Mouse (Mus musculus) spleen, adult 2 months (tissue): ENCODE results near the gene Il20rb. TPM values are rescaled to one million over a fixed set of nuclear protein-coding genes. Genes with fewer than 3 reads are reported as not detected.

Experiments used
- DNase-seq, 2 experiments: peaks; one replicate each; pipeline versions ENCODE4 v3.0.0 to v3.0.0-alpha.2; 2012 to 2021; ENCODE audit warnings: low spot score in 2 of 2, low read depth in 1 of 2
- H3K27ac ChIP-seq: fragments of 200-500 bp; 2 replicates; pipeline ENCODE4 v1.5.1; 2012; ENCODE audit warnings: low read length, inconsistent platforms; ENCODE audit not compliant: insufficient read depth
- H3K27me3 ChIP-seq: fragments of 200-500 bp; 2 replicates; pipeline ENCODE4 v1.6.1; 2012; ENCODE audit warnings: mild to moderate bottlenecking, moderate library complexity, low read length, inconsistent platforms; ENCODE audit not compliant: control insufficient read depth, insufficient read depth
- H3K36me3 ChIP-seq: fragments of 200-500 bp; 2 replicates; pipeline ENCODE4 v1.6.1; 2012; ENCODE audit warnings: mild to moderate bottlenecking, low read length, inconsistent platforms; ENCODE audit not compliant: control insufficient read depth, insufficient read depth
- H3K4me1 ChIP-seq: fragments of 200-500 bp; 2 replicates; pipeline ENCODE4 v1.6.1; 2011; ENCODE audit warnings: inconsistent platforms; ENCODE audit not compliant: control insufficient read depth, insufficient read depth, insufficient read length
- H3K4me3 ChIP-seq: fragments of 200-500 bp; 2 replicates; pipeline ENCODE4 v1.5.1; 2011; ENCODE audit warnings: mild to moderate bottlenecking, inconsistent platforms; ENCODE audit not compliant: insufficient read depth, insufficient read length; ENCODE audit errors: extremely low read depth
- CTCF ChIP-seq: fragments of 200-500 bp; IDR thresholded peaks from 2 replicates; pipeline ENCODE4 v1.5.1; 2011; ENCODE audit warnings: mild to moderate bottlenecking, inconsistent platforms; ENCODE audit not compliant: insufficient read depth, insufficient read length, insufficient replicate concordance; ENCODE audit errors: extremely low read depth
- POLR2A ChIP-seq: fragments of 200-500 bp; IDR thresholded peaks from 2 replicates; pipeline ENCODE4 v1.6.1; 2011; ENCODE audit warnings: low read depth, low read length, inconsistent platforms
- WGBS: fragments of 180-500 bp; shearing (Covaris S2); methylation state at CpG from one replicate; pipeline ENCODE4 v1.1.7; 2018; 5-methylcytosine and 5-hydroxymethylcytosine counted together
- polyA plus RNA-seq: library from polyadenylated mRNA; depleted of rRNA; stranded (reverse); fragments of >200 nt; gene quantifications from 2 replicates; pipeline ENCODE4 v1.2.3, GENCODE M21; 2012

Il20rb gene
- polyA plus RNA-seq, 1 experiment: 0.68 TPM

DNA sequence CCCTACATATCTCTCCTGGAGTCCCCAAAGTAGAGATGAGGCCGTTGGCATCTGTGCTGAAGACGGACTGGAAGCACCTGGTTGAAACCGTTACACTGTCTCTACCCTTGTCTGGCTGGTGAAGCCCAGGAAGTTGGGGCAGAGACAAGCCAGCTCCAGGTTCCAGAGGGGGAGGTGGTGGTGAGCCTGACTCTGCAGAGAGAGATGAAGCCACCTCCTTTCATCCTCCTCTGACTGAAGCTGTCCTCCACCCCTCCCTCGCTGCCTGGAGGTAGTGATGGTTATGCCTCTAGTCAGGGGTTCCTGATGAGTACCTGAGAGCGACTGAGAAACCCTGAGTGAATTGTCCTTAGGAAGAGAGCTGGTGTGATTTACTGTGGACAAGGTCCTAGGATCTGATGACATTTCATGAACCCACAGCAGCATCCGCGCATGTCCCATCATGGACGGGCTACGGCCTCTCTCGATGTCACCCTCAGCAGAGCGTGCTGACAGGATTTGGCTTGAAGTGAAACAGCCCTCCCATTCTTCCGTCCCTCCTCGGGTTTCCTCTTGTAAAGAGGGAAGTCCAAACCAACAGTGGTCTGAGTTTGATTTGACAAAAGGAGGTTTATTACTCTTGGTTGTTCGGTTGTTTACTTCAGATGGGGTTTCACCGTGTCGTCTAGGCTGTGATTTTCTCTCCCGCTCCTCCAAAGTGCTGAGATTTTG lies 28.5 kb downstream of the Il20rb start:
- TF ChIP-seq POLR2A (no peak), CTCF (no peak)
- WGBS: 24% methylated on average over 17 of the region's 17 CpGs
- Histone ChIP-seq H3K27me3 (no peaks in the 10 kb centered on the region), H3K4me1 (peaks cover 16% of the 10 kb centered on the region; the same call in 1 of the 2 replicates), H3K4me3 (no peak overlapping the region), H3K36me3 (0 out of 2 replicates have a peak, but pooled peaks cover 2% of the 10 kb centered on the region), H3K27ac (peak overlapping the region; percentile 56)
- DNase-seq: no peak

DNA sequence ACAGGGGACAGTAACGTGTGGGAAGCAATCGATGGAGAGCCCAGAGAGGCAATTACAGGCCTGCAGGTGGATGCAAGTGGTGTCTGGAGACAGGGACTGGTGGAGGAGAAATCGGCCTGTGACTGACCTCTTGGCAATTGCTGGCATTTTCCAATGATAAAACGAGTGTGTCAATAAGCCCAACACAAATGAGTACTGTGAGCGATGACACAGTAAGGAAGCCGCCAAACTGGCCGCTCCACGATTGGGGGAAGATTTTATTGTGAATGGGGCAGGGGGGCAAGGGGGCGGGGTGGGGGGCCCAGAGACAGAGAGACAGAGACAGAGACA lies 32.0 kb downstream of the Il20rb start:
- Histone ChIP-seq H3K27me3 (no peaks in the 10 kb centered on the region), H3K4me1 (peaks cover 6% of the 10 kb centered on the region; the same call in 1 of the 2 replicates), H3K4me3 (peak overlapping the region; percentile 51; the same call in 1 of the 2 replicates), H3K36me3 (no peaks in the 10 kb centered on the region), H3K27ac (no peak overlapping the region)
- WGBS: 17% methylated on average over 9 of the region's 9 CpGs
- no peak for DNase-seq
- TF ChIP-seq CTCF (no peak), POLR2A (no peak)

DNA sequence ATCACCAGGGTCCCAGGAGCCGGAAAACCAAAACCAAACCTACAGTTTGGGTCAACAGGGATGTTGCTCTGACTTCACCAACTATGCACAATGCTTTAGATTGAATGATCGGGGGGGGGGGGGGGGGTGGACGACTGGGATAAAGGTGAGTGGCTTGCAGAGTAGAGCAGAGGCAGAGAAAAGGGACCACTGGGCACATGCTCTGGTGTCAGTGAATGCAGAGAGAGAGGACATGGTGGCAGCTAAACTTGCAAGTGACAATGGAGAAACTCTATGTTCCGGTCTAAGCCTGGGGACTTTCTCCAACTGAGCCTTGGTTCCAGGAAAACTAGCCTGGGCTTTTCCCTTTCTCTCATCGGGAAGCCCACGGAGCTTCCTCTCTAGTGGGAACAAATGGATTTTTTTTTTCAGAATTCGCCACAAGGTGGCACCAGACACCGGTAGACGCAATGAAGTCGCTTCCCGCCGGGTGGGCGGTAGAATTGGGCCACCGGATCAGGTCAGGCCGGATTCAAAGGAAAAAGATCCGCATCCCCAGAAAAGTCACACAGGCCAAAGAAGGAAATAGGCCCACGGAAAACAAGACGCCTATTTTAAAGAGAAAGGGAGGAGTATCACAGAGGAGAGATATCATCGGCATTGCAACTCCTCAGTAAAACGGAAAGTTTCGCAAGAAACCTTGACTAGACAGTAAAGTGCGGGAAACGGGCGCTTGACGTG lies 32.5 kb downstream of the Il20rb start:
- 6% methylated on average over 25 of the region's 25 CpGs for WGBS
- TF ChIP-seq POLR2A (no peak), CTCF (peak; percentile 71)
- Histone ChIP-seq H3K27ac (no peak overlapping the region), H3K4me1 (peaks cover 6% of the 10 kb centered on the region; the same call in 1 of the 2 replicates), H3K4me3 (peak overlapping the region; percentile 51; the same call in 1 of the 2 replicates), H3K36me3 (no peaks in the 10 kb centered on the region), H3K27me3 (no peaks in the 10 kb centered on the region)
- peak; percentile 32 to 52 for DNase-seq

DNA sequence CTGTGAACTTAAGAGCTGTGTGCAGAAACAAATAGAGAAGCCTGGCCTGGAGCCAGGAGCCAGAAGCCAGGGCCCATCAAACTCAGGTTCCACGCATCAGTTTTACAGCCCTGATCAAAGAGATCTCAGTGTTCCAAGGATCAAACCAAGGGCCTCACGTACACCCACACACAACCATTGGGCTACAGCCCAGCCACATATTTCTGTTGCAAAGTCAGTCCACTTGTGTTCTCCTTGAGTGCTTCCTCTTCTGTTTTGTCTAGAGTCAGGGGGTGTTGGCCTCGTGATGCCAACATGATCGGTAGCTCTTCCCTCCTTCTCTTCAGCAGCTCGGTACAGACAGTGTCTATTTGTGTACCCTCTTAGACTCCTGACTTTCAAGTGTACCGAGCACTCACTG lies 34.2 kb downstream of the Il20rb start:
- 43% methylated on average over 6 of the region's 6 CpGs for WGBS
- no peaks in the 10 kb centered on the region for H3K36me3 ChIP-seq
- H3K27ac ChIP-seq: no peak overlapping the region
- H3K4me3 ChIP-seq: no peak overlapping the region
- DNase-seq: no peak
- no peaks in the 10 kb centered on the region for H3K27me3 ChIP-seq
- no peaks in the 10 kb centered on the region; the same call in 1 of the 2 replicates for H3K4me1 ChIP-seq
- TF ChIP-seq CTCF: no peak
- TF ChIP-seq POLR2A: no peak

DNA sequence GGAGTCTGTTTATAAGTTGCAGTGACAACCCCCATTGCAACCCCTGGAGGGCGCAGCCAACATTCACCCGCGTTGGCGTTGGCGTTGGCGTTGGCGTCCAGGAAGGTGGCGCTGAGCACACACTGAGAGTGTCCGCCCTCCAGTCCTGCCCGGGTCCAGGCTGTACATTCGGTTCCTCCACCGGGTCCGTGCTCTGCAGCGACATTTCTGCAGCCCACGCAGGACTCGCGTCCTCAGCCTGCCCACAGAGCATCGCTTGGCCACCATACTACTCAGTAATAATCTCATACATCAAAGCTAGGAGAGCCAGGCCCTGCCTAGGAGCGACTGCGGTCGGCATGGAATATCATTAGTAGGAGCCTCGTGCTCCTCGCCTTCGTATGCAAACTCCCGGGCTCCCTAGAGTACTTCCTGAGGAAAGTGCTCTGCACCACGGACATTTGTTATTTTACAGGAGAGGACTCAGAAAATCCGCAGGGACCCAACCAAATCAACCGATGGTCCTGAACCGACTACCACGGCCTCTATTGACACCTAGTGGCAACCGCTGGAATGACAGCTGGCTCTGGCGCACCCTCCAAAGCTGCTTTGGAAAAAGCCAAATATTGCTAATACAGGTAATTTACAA lies 40.4 kb downstream of the Il20rb start:
- no peaks in the 10 kb centered on the region for H3K36me3 ChIP-seq
- H3K27me3 ChIP-seq: no peaks in the 10 kb centered on the region
- DNase-seq: peak; percentile 31 to 64
- TF ChIP-seq CTCF (peak; percentile 76; the same call in 1 of the 2 replicates), POLR2A (no peak)
- H3K4me1 ChIP-seq: no peaks in the 10 kb centered on the region; the same call in 1 of the 2 replicates
- peak overlapping the region; percentile 57 for H3K4me3 ChIP-seq
- 3% methylated on average over 32 of the region's 32 CpGs for WGBS
- no peak overlapping the region for H3K27ac ChIP-seq

DNA sequence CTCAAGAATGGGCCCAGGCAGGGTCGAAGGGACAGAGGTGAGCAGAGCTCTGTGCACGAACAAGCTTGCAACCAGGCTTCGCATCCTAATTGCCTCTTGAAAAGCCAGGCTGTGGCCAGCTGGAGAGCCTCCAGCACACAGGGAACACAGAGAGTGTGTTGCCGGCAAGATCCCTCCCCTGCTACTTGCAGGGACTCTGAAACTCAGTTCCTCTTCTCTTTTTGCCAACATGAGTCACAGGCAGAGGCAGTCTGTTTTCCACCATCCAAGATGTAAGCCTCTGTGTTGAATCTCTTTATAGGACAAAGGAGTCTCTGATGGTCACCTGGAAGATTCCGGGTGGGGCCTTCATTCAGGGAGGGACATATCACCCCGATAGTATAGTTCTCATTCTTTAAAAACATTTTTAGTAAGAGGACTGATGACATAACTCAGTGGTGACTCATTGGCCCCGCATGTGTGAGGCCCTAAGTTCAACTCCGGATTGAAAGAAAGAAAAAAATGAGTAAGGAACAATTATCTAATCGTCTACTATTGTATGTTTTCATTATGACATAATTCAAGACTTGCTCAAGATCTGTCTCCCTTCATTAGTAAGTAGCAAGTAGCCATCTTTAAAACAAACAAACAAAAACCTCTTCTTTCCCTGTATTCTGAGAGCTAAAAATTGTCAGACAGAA lies 46.3 kb downstream of the Il20rb start:
- no peak for TF ChIP-seq CTCF
- TF ChIP-seq POLR2A: no peak
- no peak overlapping the region for H3K27ac ChIP-seq
- no peak for DNase-seq
- 54% methylated on average over 9 of the region's 9 CpGs for WGBS
- no peak overlapping the region for H3K4me3 ChIP-seq
- no peaks in the 10 kb centered on the region for H3K4me1 ChIP-seq
- no peaks in the 10 kb centered on the region for H3K36me3 ChIP-seq
- H3K27me3 ChIP-seq: no peaks in the 10 kb centered on the region
